Mouse (Mus musculus) lung, postnatal 25 days (tissue): ENCODE results near the gene Anxa6.

ENCODE experiments used
- DNase-seq: peaks from one replicate; pipeline ENCODE4 v3.0.0; 2022; ENCODE audit warnings: low spot score

Gene Anxa6

GRCm38 (mm10) chr11:55033040-55033660, at the start of gene Anxa6:
TSS of gene Anxa6 (minus strand) at chr11:55033445.
- peak; percentile 86 for DNase-seq

- no peak for DNase-seq
These were observed 48.0 kb upstream of the Anxa6 start for GRCm38 (mm10) chr11:55081206-55081605.

DNA sequence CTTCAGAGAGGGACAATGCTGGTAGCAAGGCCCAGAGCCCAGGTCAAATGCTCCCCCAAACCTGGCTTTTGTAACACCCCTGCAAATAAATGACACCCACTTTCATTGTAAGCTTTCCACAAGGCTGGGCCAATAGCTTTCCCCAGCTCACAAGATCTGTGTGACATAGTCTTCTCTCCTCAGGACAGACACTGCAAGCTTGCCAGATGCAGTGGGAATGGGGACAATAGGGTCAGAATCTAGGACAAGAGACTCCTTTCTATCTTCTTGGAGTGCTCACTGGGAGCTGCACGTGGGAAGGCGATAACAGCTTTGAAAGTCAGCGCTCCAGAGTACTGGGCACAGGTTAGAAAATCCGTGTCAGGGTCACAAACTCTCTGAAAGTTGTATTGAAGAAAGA, 45.9 kb upstream of the Anxa6 start:
- no peak for DNase-seq

DNA sequence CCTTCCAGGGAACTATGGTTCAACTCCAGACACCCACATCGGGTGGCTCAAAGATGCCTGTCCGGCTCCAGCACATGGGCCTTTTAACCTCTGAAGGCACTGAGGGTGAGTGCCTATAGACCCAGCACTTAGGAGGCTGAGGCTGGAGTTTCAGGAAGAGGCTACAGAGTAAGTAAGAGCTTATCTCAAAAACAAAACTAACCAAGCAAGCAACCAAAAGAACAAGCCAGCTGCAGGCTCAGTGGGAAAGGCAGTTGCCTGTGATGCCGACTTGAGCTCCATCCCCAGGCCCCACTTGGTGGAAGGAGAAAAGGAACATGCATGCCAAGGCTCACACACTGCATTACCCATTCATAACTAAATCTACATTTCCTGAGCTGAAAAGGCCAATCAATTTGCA, 45.3 kb upstream of the Anxa6 start:
- DNase-seq: no peak

- DNase-seq: peak; percentile 63
These were observed 44.3 kb upstream of the Anxa6 start, which contains the start of gene Ccdc69 for GRCm38 (mm10) chr11:55077331-55078231. TSS of gene Ccdc69 (minus strand) at chr11:55078131.

DNA sequence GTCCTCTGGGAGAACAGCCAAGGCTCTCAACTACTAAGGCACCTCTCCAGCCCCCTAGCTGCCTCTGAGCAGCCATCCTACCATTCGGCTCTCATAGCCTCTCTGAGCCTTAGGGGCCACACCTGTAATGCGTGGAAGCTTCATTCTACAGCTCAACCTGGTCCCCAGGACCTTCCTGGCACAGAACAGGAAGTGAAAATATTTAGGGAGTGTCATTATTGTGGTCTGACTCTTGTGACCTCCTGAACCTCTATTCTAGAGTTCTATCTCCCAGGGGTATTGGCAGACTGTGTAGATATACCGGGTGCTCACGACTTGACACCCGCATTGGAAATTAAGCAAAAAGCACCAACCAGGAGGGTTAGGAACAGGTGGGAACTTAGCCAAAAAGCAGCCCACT, 43.0 kb upstream of the Anxa6 start:
- no peak for DNase-seq

GRCm38 (mm10) chr11:55075602-55076001, 42.4 kb upstream of the Anxa6 start:
- peak; percentile 26 for DNase-seq

- DNase-seq: no peak
These were observed 39.9 kb upstream of the Anxa6 start for GRCm38 (mm10) chr11:55073191-55073590.

- DNase-seq: no peak
These were observed 39.2 kb upstream of the Anxa6 start for GRCm38 (mm10) chr11:55072467-55072866.

GRCm38 (mm10) chr11:55071344-55071743, 38.1 kb upstream of the Anxa6 start:
- no peak for DNase-seq

DNA sequence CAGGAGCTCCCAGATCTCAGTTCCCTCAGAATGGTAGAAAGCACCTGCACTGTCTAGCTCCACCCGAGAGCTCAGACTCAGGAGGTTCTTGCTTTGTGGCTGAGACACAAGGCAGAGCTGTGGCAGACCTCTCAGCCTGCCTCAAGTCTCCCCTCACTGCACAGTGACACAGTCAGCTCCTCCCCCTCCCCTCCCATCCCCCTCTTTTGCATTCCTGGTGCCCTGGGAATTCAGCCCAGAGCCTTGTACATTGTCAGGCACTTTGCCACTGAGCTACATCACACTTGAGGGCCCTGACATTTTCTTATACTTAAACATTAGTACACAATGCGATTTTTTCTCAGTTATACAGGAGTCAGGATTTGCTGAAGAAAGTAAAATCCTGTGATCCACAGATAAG, 35.8 kb upstream of the Anxa6 start:
- no peak for DNase-seq

DNA sequence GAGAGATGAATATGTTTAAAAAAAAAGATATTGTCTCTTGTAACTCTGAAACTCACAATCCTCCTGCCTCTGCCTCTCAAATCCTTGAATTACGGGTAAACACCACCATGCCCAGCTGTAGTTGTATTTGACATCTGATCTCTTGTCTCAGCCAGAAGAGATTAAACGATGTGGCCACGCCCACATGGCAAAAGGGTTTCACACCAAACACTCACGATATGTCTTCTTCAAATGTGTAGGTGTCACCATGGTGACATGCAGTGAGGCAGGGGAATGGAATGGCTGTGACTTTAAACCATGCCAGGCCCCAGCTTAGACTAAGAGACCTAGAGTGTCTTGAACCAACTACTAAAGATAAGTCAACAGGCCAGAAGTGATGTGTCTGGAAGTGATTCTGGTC, 33.7 kb upstream of the Anxa6 start:
- no peak for DNase-seq

DNA sequence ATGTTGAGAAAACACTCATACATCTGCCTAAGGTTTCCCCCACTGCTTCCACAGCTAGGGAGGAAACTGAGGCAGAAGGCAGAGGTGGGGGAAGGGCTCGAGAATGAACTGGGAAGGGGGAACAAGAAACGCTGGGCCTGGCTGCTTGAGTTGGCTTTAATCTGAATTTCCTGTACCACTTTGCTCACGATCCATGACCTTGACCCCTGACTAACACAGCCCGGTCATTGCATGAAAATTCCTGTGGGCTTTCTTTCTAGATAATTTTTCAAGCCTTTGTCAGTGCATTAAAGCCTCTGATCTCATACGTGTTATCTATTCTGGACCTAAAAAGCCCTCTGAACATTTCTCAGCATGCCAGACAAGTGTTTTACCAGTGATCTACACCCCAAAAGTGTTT, 29.6 kb upstream of the Anxa6 start:
- no peak for DNase-seq

DNA sequence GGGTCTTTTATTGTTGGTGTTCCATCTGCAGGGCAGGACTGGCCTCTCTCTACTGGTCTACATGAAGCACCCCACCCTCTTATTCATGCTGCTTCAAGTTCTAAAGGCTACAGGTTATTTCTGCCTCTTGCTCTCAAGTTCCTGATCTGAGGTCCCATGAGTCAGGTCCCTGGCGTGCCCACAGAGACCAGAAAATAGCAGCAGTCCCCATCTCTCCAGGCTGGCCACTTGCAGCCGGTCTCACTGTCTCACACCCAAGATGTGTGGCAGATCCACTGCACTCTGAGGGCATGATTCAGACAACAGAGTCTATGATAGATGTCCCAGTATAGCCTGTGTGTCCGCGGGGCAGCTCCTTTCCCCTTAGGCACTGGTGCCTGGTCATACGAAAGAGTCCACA, 27.6 kb upstream of the Anxa6 start:
- DNase-seq: no peak

DNA sequence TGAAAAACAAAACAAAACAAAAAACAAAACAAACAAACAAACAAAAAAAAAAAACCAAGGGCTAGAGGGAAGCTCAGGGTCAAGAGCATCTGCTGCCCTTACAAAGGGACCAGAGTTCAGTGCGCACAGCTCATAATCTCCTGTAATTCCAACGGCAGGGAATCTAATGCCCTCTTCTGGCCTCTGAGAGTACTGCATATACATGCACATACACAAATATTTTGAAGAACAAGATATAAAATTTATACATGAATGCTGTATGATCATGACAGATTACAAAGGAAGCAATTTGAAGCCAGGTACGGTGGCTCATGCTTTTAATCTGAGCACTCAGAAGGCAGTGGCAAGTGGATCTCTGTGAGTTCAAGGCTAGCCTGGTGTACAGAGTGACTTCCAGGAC, 24.3 kb upstream of the Anxa6 start:
- no peak for DNase-seq

DNA sequence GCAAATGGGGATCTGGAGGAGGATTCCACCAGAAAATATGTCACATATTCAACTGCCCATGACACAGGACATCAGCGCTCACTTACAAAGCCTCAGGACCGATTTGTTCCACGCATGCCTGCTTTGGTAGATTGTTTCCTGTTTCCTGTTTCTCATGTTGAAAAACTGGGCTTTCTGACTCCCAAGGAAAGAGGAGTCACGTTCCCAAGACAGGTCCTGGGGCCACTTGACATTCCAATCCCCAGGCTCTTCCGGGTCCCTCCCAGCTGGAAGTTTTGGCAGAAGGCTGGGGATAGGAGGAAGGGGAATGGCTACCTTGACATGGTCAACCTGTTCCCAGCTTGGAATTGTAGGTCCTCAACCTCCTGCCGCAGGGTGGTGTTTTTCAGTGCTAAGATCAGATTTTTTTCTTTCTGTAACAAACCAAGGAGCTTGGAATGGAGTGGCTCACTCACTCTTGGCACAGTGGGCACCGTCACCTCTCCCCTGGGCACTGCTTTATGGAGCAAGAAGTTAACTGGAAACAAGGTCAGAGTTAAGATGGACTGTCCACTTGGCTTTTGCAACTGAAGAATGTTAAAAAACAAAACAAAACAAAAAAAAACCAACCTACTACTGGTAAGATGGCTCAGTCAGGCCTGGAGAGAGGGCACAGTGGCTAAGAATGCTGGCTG, 17.7 kb upstream of the Anxa6 start:
- peak; percentile 21 for DNase-seq

DNA sequence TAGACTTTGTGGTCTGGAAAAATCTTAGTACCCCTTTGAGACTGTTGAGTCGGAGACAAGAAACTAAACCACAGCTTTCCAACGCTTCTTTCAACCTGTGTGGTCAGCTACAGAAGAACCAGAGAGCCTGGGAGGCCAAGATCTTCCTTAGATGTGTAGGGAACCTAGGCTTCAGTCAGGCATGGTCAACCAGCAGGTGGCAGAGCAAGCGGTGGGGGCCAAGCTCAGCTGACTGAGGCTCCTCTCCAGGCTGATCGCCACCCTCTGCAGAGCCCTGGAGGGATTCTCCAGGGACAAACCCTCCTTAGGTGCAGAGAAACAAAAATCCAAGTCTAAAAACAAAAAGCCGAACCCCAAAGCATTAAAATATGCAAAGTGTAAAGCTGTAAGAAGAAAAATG, 13.4 kb upstream of the Anxa6 start:
- peak; percentile 71 for DNase-seq

- no peak for DNase-seq
These were observed 8.1 kb upstream of the Anxa6 start for GRCm38 (mm10) chr11:55041348-55041747.

GRCm38 (mm10) chr11:55039591-55039990, 6.3 kb upstream of the Anxa6 start:
- DNase-seq: peak; percentile 81

DNA sequence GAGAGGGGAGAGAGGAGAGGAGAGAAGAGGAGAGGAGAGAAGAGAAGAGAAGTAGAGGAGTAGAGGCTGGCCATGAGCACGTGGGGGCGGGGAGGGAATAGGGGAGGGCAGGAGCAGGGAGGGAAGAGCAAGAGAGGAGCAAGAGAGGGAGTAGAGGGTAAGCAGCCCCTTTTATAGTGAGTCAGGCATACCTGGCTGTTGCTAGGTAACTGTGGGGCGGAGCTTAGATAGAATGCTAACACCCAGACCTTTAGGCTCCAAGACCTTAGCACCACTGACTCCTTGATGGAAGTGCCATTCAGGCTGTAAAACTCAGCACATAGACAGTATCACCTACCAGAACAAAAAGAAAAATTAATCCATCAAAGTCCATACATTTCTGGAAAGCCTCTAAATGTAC, 3.4 kb upstream of the Anxa6 start:
- no peak for DNase-seq

- DNase-seq: no peak
These were observed 959 bp downstream of the Anxa6 start for GRCm38 (mm10) chr11:55032286-55032685.

DNA sequence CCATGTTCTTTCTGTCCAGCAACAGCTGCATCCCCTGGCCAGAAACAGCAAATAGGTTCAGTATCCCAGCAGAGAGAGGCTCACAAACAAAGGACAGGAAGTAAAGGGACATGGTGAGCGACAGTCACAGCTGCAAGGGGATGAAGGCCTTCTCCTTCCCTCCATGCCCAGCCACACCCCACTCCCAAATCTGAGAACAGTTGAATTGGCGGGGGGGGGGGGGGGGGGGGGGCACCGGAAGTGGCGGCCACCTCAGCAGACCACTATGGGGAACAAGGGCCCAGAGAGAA, 1.3 kb downstream of the Anxa6 start:
- DNase-seq: no peak
